Mouse (Mus musculus): Measurements from ENCODE around the gene Gm5089. TPM values are rescaled to one million over a fixed set of nuclear protein-coding genes. Genes with fewer than 3 reads are reported as not detected.

The Gm5089 gene
- total RNA-seq, 4 experiments from 2014 or later, result 0.19 to 0.59 (median 0.41) TPM; not detected in 1

- no peak for DNase-seq (ENCODE audit: low spot score in 2 of 2)
These were observed 63.1 kb downstream of the Gm5089 start for GRCm38 (mm10) chr14:122387781-122388180.

- no peak for DNase-seq (ENCODE audit: low spot score in 2 of 2)
These were observed 64.4 kb downstream of the Gm5089 start for GRCm38 (mm10) chr14:122386281-122387130.

- DNase-seq (ENCODE audit: low spot score in 2 of 2), result no peak
These were observed 65.2 kb downstream of the Gm5089 start for GRCm38 (mm10) chr14:122385758-122386157.

- no peak for DNase-seq (ENCODE audit: low spot score in 2 of 2)
These were observed 65.7 kb downstream of the Gm5089 start for GRCm38 (mm10) chr14:122385238-122385534.

Other genes starting within 250 kb of the Gm5089 start
- 1 to 10 TPM; 2.2 to 6.1 (median 3.5) TPM for gene Zic5, start 14.6 kb upstream of the Gm5089 start, total RNA-seq (2022)
- 10 to 100 TPM; 20.3 to 25.7 (median 21.7) TPM for gene Zic2, start 24.3 kb upstream of the Gm5089 start, total RNA-seq (2022)
- gene Gm10837, start 39.5 kb upstream of the Gm5089 start, total RNA-seq (2022), result not detected
- 10 to 100 TPM; 35.3 to 45.7 (median 40.5) TPM for gene Pcca, start 83.2 kb upstream of the Gm5089 start, total RNA-seq (2022)